Mouse (Mus musculus) CH12.LX (cell line): Measurements from ENCODE around the gene Cbx2. TPM values are rescaled to one million over a fixed set of nuclear protein-coding genes. Genes with fewer than 3 reads are reported as not detected.
A peak's percentile ranks its signal among the peaks of the same experiment; 100 is the strongest.

Experiments used
- DNase-seq: peaks from one replicate; pipeline ENCODE4 v3.0.0-alpha.2; 2013; ENCODE audit errors: extremely low read depth
- H3K27ac ChIP-seq: 2 replicates; pipeline ENCODE4 v1.5.1; 2012; ENCODE audit warnings: low read depth, mild to moderate bottlenecking, control low read depth, moderate library complexity; ENCODE audit not compliant: insufficient read depth
- H3K27me3 ChIP-seq: replicated peaks from 2 replicates; pipeline ENCODE3; 2012; ENCODE audit warnings: inconsistent platforms
- H3K36me3 ChIP-seq, 2 experiments: replicated peaks in 1 of 2; 2 replicates each; pipeline versions ENCODE3 to v1.6.1; 2012; ENCODE audit warnings: inconsistent platforms in 1 of 2, low read length in 1 of 2, mild to moderate bottlenecking in 1 of 2, mixed read lengths in 1 of 2, moderate library complexity in 1 of 2; ENCODE audit not compliant: control insufficient read depth in 1 of 2, insufficient read depth in 1 of 2
- H3K4me1 ChIP-seq, 2 experiments: 2 replicates each; pipeline ENCODE4 v1.6.1; 2012; ENCODE audit warnings: inconsistent platforms in 1 of 2, moderate library complexity in 1 of 2; ENCODE audit not compliant: insufficient read depth in 2 of 2, control insufficient read depth in 1 of 2
- H3K4me2 ChIP-seq: 2 replicates; pipeline ENCODE4 v1.6.1; 2012; ENCODE audit warnings: low read depth, mild to moderate bottlenecking, control low read depth; ENCODE audit not compliant: poor library complexity, insufficient read depth, severe bottlenecking
- H3K4me3 ChIP-seq, 3 experiments: fragments of 150-350 bp in 1 of 3; sonication (generic) in 1 of 3; replicated peaks in 1 of 3; 2 replicates each; pipeline versions ENCODE3 to v1.5.1; 2011 to 2012; ENCODE audit warnings: low read depth in 2 of 3, low read length in 2 of 3, mild to moderate bottlenecking in 2 of 3, moderate library complexity in 2 of 3, control low read depth in 1 of 3, improper control_type of control experiment in 1 of 3, inconsistent platforms in 1 of 3, mixed read lengths in 1 of 3; ENCODE audit not compliant: poor library complexity in 1 of 3
- H3K79me2 ChIP-seq: replicated peaks from 2 replicates; pipeline ENCODE4 v1.6.1; 2012; ENCODE audit warnings: mild to moderate bottlenecking, moderate library complexity; ENCODE audit not compliant: control insufficient read depth, poor library complexity, insufficient read depth, severe bottlenecking; ENCODE audit errors: extremely low read depth
- H3K9ac ChIP-seq: 2 replicates; pipeline ENCODE4 v1.6.1; 2012; ENCODE audit warnings: low read depth, mild to moderate bottlenecking, control low read depth, moderate library complexity; ENCODE audit not compliant: insufficient read depth
- H3K9me3 ChIP-seq: replicated peaks from 2 replicates; pipeline ENCODE3; 2012; ENCODE audit warnings: low read length, inconsistent platforms, mixed read lengths
- BHLHE40 ChIP-seq: IDR thresholded peaks from 2 replicates; pipeline ENCODE4 v1.6.1; 2011; ENCODE audit warnings: mild to moderate bottlenecking, low read depth, low read length, improper control_type of control experiment
- CTCF ChIP-seq, 2 experiments: IDR thresholded peaks in 1 of 2; conservative IDR thresholded peaks in 1 of 2; 2 replicates each; pipeline ENCODE4 v1.5.1; 2011 to 2012; ENCODE audit warnings: low read depth in 2 of 2, low read length in 2 of 2, improper control_type of control experiment in 1 of 2, inconsistent platforms in 1 of 2, mild to moderate bottlenecking in 1 of 2, moderate library complexity in 1 of 2
- ELF1 ChIP-seq: IDR thresholded peaks from 2 replicates; pipeline ENCODE4 v1.6.1; 2014; ENCODE audit warnings: low read depth, mild to moderate bottlenecking, inconsistent platforms, low read length, improper control_type of control experiment
- EP300 ChIP-seq: IDR thresholded peaks from 2 replicates; pipeline ENCODE4 v1.6.1; 2011; ENCODE audit warnings: low read length, improper control_type of control experiment
- ETS1 ChIP-seq: conservative IDR thresholded peaks from 2 replicates; pipeline ENCODE4 v1.6.1; 2012; ENCODE audit warnings: low read depth, mild to moderate bottlenecking, inconsistent platforms, low read length, improper control_type of control experiment, moderate library complexity
- HCFC1 ChIP-seq: IDR thresholded peaks from 2 replicates; pipeline ENCODE4 v1.6.1; 2012; ENCODE audit warnings: low read depth, mild to moderate bottlenecking, inconsistent platforms, low read length, improper control_type of control experiment
- IRF4 ChIP-seq: IDR thresholded peaks from 2 replicates; pipeline ENCODE4 v1.6.1; 2014; ENCODE audit warnings: low read depth, mild to moderate bottlenecking, inconsistent platforms, low read length, improper control_type of control experiment
- MAFK ChIP-seq: IDR thresholded peaks from 2 replicates; pipeline ENCODE4 v1.6.1; 2011; ENCODE audit warnings: low read length, improper control_type of control experiment; ENCODE audit not compliant: insufficient replicate concordance
- MAX ChIP-seq: IDR thresholded peaks from 2 replicates; pipeline ENCODE4 v1.6.1; 2011; ENCODE audit warnings: low read length, improper control_type of control experiment
- MYC ChIP-seq: IDR thresholded peaks from 2 replicates; pipeline ENCODE4 v1.6.1; 2011; ENCODE audit warnings: low read depth, mild to moderate bottlenecking, improper control_type of control experiment, low read length
- PAX5 ChIP-seq: IDR thresholded peaks from 2 replicates; pipeline ENCODE4 v1.6.1; 2012; ENCODE audit warnings: low read length, inconsistent platforms, mixed read lengths
- SIN3A ChIP-seq: IDR thresholded peaks from 2 replicates; pipeline ENCODE4 v1.6.1; 2012; ENCODE audit warnings: low read length, improper control_type of control experiment, inconsistent platforms
- USF1 ChIP-seq: IDR thresholded peaks from 2 replicates; pipeline ENCODE4 v1.6.1; 2014; ENCODE audit warnings: low read depth, mild to moderate bottlenecking, inconsistent platforms, low read length, improper control_type of control experiment
- USF2 ChIP-seq: conservative IDR thresholded peaks from 2 replicates; pipeline ENCODE4 v1.6.1; 2011; ENCODE audit warnings: low read depth, low read length, improper control_type of control experiment
- ZNF384 ChIP-seq: IDR thresholded peaks from 2 replicates; pipeline ENCODE4 v1.6.1; 2012; ENCODE audit warnings: low read depth, low read length, improper control_type of control experiment, inconsistent platforms
- dilution Hi-C: fragments of 300-500 bp; cut with MboI; formaldehyde crosslinking; loops from 2 replicates; pipeline ENCODE4 v1.14.3; 2020; ENCODE audit warnings: low sequenced_read_pairs; ENCODE audit not compliant: extremely low pct_unique_long_range_greater_than_20kb, extremely low pct_ligation_motif_present
- in situ Hi-C: fragments of 300-500 bp; cut with MboI; formaldehyde crosslinking; loops from 3 replicates; pipeline ENCODE4 v1.14.3; 2019; ENCODE audit warnings: low sequenced_read_pairs, low pct_ligation_motif_present, low pct_unique_long_range_greater_than_20kb, mixed read lengths
- polyA plus RNA-seq: library from polyadenylated mRNA; unstranded; fragments of >175 nt; gene quantifications from 2 replicates; pipeline ENCODE4 v1.2.1, GENCODE M21; 2012; ENCODE audit warnings: low read depth; ENCODE audit not compliant: insufficient read length
- total RNA-seq, 2 experiments: library from RNA; depleted of rRNA; stranded (reverse); fragments of 300-350 nt in 1 of 2; fragments of >200 nt in 1 of 2; gene quantifications; 2 replicates each; pipeline ENCODE4 v1.2.3; 2012 to 2014

Gene Cbx2
- total and polyA plus RNA-seq, 3 experiments, result 2.8 to 15.5 (median 3.9) TPM

DNA sequence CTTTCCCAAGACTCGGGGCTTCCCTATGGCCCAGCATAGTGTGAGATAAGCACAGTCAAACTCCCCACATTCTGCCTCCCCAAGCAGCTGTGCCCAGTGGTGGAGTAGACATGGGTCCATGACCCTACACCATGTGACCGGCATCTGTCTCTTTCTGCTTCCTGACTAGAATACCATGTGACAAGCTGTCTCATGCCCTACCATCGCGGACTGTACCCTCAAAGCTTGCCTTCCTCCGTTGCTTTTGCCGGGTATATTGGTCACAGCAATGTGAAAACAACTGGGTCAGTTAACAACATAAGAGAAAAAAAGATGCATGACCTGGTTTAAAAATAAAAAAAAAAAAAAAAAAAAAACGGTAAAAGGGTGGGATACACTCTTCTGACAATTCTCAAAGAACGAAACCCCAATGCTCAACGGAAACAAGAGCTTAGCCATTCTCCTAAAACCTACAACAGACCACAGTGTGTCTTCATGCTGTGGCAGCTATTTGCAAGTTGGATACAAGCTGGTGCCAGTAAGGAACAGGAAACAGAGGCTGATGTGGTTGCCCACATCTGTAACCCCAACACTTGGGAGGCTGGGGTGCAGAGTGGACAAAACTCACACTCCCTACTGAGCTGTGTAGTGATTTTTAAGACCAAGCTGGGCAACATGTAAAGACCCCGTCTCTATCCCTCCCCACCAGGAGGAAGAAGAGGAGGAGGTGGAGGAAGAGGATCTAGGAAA is 17.1 kb upstream of the Cbx2 start:
- H3K27ac ChIP-seq, result no peak overlapping the region
- TF ChIP-seq MAFK, result no peak
- 0 out of 2 replicates have a peak, but pooled peaks have one; percentile 30 for TF ChIP-seq SIN3A
- TF ChIP-seq MAX, result peak; percentile 90
- TF ChIP-seq USF2, result peak; percentile 57
- TF ChIP-seq IRF4, result peak; percentile 11; the same call in 1 of the 2 replicates
- TF ChIP-seq MYC, result peak; percentile 74; the same call in 1 of the 2 replicates
- no peak for TF ChIP-seq HCFC1
- TF ChIP-seq ELF1, result peak; percentile 60
- peak; percentile 54 for TF ChIP-seq ZNF384
- TF ChIP-seq ETS1, result peak; percentile 61
- TF ChIP-seq USF1, result peak; percentile 72
- peak; percentile 26; the same call in 1 of the 2 replicates for TF ChIP-seq BHLHE40
- TF ChIP-seq PAX5, result no peak
- TF ChIP-seq EP300, result 0 out of 2 replicates have a peak, but pooled peaks have one; percentile 14
- TF ChIP-seq, all 38 proteins: peak for 11
- in situ Hi-C loops (no loop called here), dilution Hi-C loops (no loop called here)
- H3K4me3 ChIP-seq, result no peak overlapping the region
- 0 out of 2 replicates have a peak overlapping the region, but pooled peaks have one; percentile 18 for H3K4me2 ChIP-seq
- H3K79me2 ChIP-seq, result no peaks in the 10 kb centered on the region
- peak; percentile 16 for DNase-seq
- peaks cover 87% of the 10 kb centered on the region for H3K27me3 ChIP-seq
- no peaks in the 10 kb centered on the region for H3K36me3 ChIP-seq
- H3K4me1 ChIP-seq, result peaks cover 10 to 13% of the 10 kb centered on the region in 2 experiments; a peak in 3 of 4 replicates
- H3K9ac ChIP-seq, result no peak overlapping the region
- peaks cover 37% of the 10 kb centered on the region for H3K9me3 ChIP-seq

DNA sequence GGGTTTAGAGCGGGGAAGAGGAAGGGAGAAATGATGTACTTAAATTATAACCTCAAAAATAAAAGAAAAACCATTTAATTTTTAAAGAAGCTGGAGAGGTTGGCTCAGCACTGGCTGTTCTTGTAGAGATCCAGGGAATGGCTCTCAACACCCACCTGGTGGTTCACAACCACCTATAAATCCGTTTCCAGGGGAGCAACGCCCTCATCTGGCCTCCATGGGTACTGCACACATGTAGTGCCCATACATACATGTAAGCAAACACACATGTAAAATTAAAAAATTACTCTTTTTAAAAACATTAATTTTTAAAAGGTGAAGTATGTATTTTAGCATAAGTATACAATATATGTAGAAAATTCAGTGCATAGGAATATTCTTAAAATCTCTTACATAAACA is 16.3 kb upstream of the Cbx2 start:
- Histone ChIP-seq H3K27me3 (peaks cover 86% of the 10 kb centered on the region), H3K79me2 (no peaks in the 10 kb centered on the region), H3K36me3 (no peaks in the 10 kb centered on the region), H3K4me3 (no peak overlapping the region)
- no peak for DNase-seq
- TF ChIP-seq CTCF (conservative IDR thresholded peaks at IDR 0.05 in 1 of 2, IDR thresholded peaks at IDR 0.05 in 1 of 2; ENCODE audit: low read depth in 2 of 2, low read length in 2 of 2) (peak in 1 of 2 experiments; percentile 33; a peak in 2 of 4 replicates), BHLHE40 (no peak)
- TF ChIP-seq, all 38 proteins: peak for 1
- dilution Hi-C loops (no loop called here), in situ Hi-C loops (no loop called here)
- Histone ChIP-seq H3K9me3 (peaks cover 31% of the 10 kb centered on the region), H3K27ac (no peak overlapping the region), H3K4me1 (peaks cover 10 to 13% of the 10 kb centered on the region in 2 experiments; a peak in 3 of 4 replicates), H3K4me2 (no peak overlapping the region), H3K9ac (no peak overlapping the region)
